Mouse (Mus musculus) small intestine, adult 2 months (tissue): ENCODE measurements at regions not wholly inside any gene's neighbourhood (a gene's known extent, or its start where the extent isn't known, plus 50 kb on each side); places are given as distances from the start of the nearest gene placed in this dataset.

Source experiments
- CTCF ChIP-seq: fragments of 200-500 bp; IDR thresholded peaks from 2 replicates; pipeline ENCODE4 v1.5.1; 2012; ENCODE audit warnings: low read depth, mild to moderate bottlenecking, control low read depth, inconsistent platforms, low read length, moderate library complexity, mixed read lengths; ENCODE audit not compliant: insufficient replicate concordance, insufficient read length; ENCODE audit errors: extremely low read depth
- POLR2A ChIP-seq: fragments of 200-500 bp; IDR thresholded peaks from 2 replicates; pipeline ENCODE4 v1.6.1; 2012; ENCODE audit warnings: low read depth, mild to moderate bottlenecking, control low read depth, inconsistent platforms, low read length, moderate library complexity

DNA sequence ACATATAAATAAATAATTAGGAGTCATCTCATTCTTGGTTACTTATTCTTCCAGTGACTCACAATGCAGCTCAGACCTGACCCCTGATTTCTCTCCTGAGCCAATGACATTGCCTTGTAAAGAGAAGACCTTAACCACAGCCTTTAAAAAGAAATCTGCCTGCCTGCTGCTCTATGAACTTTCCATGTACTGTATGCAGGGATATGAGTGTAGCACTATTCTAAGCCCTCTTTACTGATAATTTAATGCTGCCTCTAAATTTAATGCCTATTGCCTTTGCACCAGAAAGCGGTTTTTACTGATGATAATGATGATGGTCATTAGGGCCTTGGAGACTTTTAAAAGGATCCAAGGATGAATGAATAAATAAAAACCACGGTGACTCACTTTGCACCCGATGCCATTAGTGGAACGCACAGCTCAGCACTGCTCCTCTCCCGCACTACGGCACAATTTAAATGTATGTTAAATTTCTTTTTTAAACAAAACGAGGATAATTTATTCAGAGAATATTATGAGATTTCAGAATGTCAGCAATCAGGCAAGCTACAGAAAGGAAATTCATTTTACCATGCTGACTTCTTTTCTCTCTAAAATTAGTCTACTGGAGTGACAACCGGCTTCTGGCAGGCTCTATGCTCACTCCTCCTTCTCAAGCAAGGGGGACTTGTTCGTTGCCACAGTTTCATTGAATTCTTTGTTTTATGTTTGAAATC, 139.5 kb upstream of the Zfp770 start:
- TF ChIP-seq POLR2A (no peak), CTCF (no peak)
